Mouse (Mus musculus) large intestine, adult 2 months (tissue): ENCODE measurements around the gene Snx9. TPM values are rescaled to one million over a fixed set of nuclear protein-coding genes. Genes with fewer than 3 reads are reported as not detected.

Experiments
- DNase-seq: peaks from one replicate; pipeline ENCODE4 v3.0.0-alpha.2; 2012; ENCODE audit warnings: low read depth, low spot score
- WGBS: fragments of 180-500 bp; shearing (Covaris S2); methylation state at CpG from one replicate; pipeline ENCODE4 v1.1.7; 2018; 5-methylcytosine and 5-hydroxymethylcytosine counted together
- polyA plus RNA-seq: library from polyadenylated mRNA; depleted of rRNA; stranded (reverse); fragments of >200 nt; gene quantifications from 2 replicates; pipeline ENCODE4 v1.2.3, GENCODE M21; 2012

The Snx9 gene
- polyA plus RNA-seq, 1 experiment = 42.8 TPM

GRCm38 (mm10) chr17:5839549-5840240, 1.4 kb upstream of the Snx9 start:
- no peak for DNase-seq
- 77% methylated on average over 5 of the region's 5 CpGs for WGBS

- no peak for DNase-seq
- WGBS = 3% methylated on average over 32 of the region's 32 CpGs
Measured at GRCm38 (mm10) chr17:5840550-5841127, 490 bp upstream of the Snx9 start.

GRCm38 (mm10) chr17:5841943-5842273, 779 bp downstream of the Snx9 start:
- no peak for DNase-seq
- WGBS = 0% methylated on average over 7 of the region's 7 CpGs

- DNase-seq = no peak
- WGBS = 32% methylated on average over 9 of the region's 9 CpGs
Measured at GRCm38 (mm10) chr17:5842988-5843640, 2.0 kb downstream of the Snx9 start.

GRCm38 (mm10) chr17:5843641-5843990, 2.5 kb downstream of the Snx9 start:
- DNase-seq = no peak
- 87% methylated on average over 7 of the region's 7 CpGs for WGBS

DNA sequence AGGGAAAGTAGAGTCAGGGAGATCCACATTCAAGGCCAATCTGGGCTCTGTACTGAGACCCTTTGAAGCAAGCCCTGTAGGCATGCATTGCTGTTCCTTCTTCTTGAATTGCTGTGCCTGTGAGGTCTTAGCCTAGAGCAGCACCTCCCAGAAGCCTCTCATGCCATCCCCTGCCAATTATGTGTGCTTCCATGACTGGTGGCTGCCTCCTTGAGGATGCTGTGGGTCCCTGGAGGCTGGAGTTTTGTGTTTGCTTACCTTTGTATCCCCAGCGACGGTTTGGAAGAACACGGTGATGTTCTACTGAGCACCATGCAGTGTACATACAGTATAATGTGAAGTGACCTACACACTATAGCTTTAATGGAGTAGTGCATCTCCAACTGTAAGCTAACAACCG, 4.2 kb downstream of the Snx9 start:
- DNase-seq = no peak
- 58% methylated on average over 4 of the region's 4 CpGs for WGBS

- 32% methylated on average over 8 of the region's 8 CpGs for WGBS
- DNase-seq = no peak
Measured at GRCm38 (mm10) chr17:5846101-5846500, 5.0 kb downstream of the Snx9 start.

- 49% methylated on average over 10 of the region's 10 CpGs for WGBS
- no peak for DNase-seq
Measured at GRCm38 (mm10) chr17:5848706-5849415, 7.7 kb downstream of the Snx9 start.

DNA sequence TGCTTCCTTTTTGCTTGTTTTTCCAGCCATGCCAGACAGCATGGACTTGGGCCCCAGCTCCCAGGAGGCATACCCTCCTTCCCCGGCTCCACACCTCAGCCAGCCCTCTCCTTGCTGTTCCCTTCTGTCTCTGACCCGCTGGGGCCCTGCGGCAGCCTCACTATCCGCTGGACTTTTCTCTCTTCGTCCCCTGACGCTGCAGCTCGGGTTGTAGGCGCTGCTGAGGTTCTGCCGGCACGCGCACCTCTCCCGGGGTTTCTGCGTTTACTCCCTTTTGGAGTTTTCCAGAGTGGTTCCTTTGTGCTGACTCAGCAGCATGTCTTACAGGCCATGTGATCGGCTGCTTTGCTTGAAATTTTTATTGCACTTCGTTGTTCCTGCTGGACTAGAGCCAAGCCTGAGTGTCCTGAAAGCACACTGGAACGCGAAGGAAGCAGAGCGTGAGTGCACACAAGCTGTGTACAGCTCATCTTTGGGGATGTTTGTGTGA, 8.3 kb downstream of the Snx9 start:
- DNase-seq = peak; percentile 92
- WGBS = 2% methylated on average over 18 of the region's 18 CpGs

- WGBS = over 99% methylated on average over 3 of the region's 3 CpGs
- no peak for DNase-seq
Measured at GRCm38 (mm10) chr17:5850031-5850430, 8.9 kb downstream of the Snx9 start.

- no peak for DNase-seq
- 98% methylated on average over 3 of the region's 3 CpGs for WGBS
Measured at GRCm38 (mm10) chr17:5850476-5850875, 9.3 kb downstream of the Snx9 start.

DNA sequence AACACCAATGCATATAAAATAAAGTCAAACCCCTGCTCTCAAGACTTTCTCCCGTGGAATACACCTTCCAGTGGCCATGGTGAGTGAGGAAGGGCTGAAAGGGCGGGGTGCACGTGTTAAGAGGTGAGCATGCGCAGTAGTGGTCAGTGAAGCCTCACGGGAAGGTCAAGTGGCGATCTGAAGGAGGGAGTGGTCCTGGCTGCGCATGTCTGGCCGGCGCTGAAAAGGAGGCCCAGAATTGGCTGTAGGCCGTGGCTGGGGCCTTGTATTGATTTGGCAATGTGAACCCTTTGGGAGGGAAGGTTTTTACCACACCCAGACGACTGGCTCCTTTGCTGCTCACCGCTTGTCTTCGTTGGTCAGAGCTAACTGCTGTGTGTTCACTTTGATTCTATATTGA, 12.8 kb downstream of the Snx9 start:
- 93% methylated on average over 13 of the region's 13 CpGs for whole genome bisulfite sequencing
- DNase-seq = no peak

GRCm38 (mm10) chr17:5855560-5855959, 14.4 kb downstream of the Snx9 start:
- no peak for DNase-seq

- DNase-seq = no peak
- 90% methylated on average over 7 of the region's 7 CpGs for WGBS
Measured at GRCm38 (mm10) chr17:5856426-5856825, 15.3 kb downstream of the Snx9 start.

DNA sequence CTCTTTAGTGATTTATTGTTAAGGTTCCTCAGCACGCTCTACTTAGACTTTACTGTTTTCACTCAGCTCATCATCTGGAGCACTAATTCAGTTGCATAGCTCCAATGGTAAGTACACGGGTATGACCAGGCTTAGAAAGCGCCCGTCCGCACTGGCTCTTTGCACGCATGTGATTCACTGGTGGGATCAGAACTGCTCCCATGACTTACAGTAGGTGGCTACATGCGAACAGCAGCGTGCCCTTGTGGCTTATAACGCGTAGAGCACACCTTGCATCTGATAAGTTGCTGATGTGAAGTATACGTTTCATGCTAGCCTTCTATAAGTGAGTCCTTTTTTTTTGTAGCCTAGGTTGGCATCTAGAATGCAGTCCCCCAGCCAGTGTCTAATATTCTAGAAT, 16.1 kb downstream of the Snx9 start:
- WGBS = 95% methylated on average over 11 of the region's 11 CpGs
- DNase-seq = no peak

DNA sequence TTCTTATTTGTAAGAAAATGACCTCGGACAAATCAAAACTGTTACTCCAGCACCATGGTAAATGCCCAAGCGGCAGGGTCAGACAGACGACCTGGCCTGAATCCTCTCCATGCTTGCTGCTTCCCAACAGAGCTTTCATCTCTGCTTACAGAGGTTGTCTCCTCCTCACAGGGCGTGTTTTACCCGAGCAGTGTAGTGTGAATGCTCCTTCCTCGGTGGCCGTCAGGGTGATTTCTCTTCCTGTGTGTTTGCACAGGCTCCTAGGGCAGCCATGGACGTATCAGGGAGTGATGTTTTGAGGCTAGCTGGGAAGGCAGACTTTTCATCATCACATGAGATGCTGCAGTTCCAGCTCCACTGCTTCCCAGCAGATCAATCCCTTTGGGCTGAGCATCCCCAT, 17.1 kb downstream of the Snx9 start:
- no peak for DNase-seq
- WGBS = 29% methylated on average over 8 of the region's 8 CpGs

DNA sequence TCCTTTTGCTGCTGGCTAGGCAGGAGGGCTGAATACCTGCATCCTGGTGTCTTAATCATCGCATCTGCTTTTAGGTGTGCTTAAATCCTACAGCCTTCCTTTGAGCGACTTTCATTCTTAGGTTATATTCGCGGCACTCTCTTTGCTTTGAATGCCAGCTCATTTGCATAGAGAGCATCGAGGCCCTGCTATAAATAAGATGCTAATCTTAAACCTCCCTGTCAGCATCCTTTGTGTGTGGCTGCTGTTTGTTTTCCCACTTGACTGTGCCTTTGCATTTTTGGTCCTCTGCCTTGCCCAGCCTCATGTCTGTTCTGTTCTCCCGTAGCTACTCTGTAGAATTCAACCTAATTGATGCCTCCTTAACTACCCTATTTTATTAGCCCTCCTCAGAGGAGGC, 21.2 kb downstream of the Snx9 start:
- 45% methylated on average over 6 of the region's 6 CpGs for WGBS
- no peak for DNase-seq

- WGBS = 21% methylated on average over 4 of the region's 4 CpGs
- no peak for DNase-seq
Measured at GRCm38 (mm10) chr17:5862869-5863268, 21.7 kb downstream of the Snx9 start.

GRCm38 (mm10) chr17:5863745-5864144, 22.6 kb downstream of the Snx9 start:
- WGBS = 59% methylated on average over 5 of the region's 5 CpGs

DNA sequence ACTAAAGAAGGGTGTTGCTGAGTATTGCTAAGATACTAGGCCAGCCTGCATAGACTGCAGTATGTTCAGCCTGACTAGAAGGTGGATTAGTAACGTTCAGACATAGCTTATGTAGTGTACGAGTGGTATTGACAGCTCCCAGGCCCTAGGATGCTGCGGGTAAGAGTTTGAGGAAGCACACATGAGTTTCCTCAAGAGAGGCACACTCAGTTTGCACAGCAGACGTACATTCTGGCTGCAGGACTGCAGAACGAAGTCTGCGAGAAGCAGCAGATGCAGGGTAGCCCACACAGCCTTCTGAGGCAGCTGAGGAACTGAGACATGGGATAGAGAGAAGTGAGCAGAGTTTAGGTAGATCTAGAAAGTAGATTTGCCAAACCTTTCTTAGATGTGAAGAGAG, 26.3 kb downstream of the Snx9 start:
- 31% methylated on average over 6 of the region's 6 CpGs for WGBS
- no peak for DNase-seq

More at GRCm38 (mm10) chr17:5863745-5864144, 22.6 kb downstream of the Snx9 start:
- DNase-seq = no peak
